Mouse (Mus musculus) intestine, embryonic 14.5 days (tissue): Measurements from ENCODE around the gene Eif4e1b. TPM values are rescaled to one million over a fixed set of nuclear protein-coding genes. Genes with fewer than 3 reads are reported as not detected.

Experiments
- ATAC-seq: fragments of 200-750 bp; cut with Nextera tagmentation; replicated peaks from 2 replicates; pipeline ENCODE4 v1.8.0; 2017; ENCODE audit warnings: low read depth, moderate number of reproducible peaks, moderate TSS enrichment, moderate library complexity; ENCODE audit not compliant: low FRiP score, low TSS enrichment
- DNase-seq: peaks from one replicate; pipeline ENCODE4 v3.0.0-alpha.2; 2018; ENCODE audit warnings: low spot score
- H3K27ac ChIP-seq: fragments of 300-500 bp; sonication (generic); 2 replicates; pipeline ENCODE4 v1.5.1; 2014; ENCODE audit warnings: low read depth, mild to moderate bottlenecking, control low read depth
- H3K27me3 ChIP-seq: fragments of 300-500 bp; sonication (generic); replicated peaks from 2 replicates; pipeline ENCODE4 v1.6.1; 2014; ENCODE audit warnings: low read length, control low read depth; ENCODE audit not compliant: control insufficient read depth, insufficient read depth
- H3K36me3 ChIP-seq: fragments of 300-500 bp; sonication (generic); 2 replicates; pipeline ENCODE4 v1.6.1; 2014; ENCODE audit warnings: low read length, control low read depth; ENCODE audit not compliant: control insufficient read depth, insufficient read depth
- H3K4me1 ChIP-seq: fragments of 300-500 bp; sonication (generic); replicated peaks from 2 replicates; pipeline ENCODE4 v1.6.1; 2014; ENCODE audit warnings: low read length, control low read depth, mixed read lengths; ENCODE audit not compliant: control insufficient read depth, insufficient read depth
- H3K4me2 ChIP-seq: fragments of 300-500 bp; sonication (generic); 2 replicates; pipeline ENCODE4 v1.6.1; 2014; ENCODE audit warnings: low read length
- H3K4me3 ChIP-seq: fragments of 300-500 bp; sonication (generic); 2 replicates; pipeline ENCODE4 v1.5.1; 2014; ENCODE audit warnings: low read depth, low read length, control low read depth, mixed read lengths
- H3K9ac ChIP-seq: fragments of 300-500 bp; sonication (generic); 2 replicates; pipeline ENCODE4 v1.6.1; 2014; ENCODE audit warnings: mild to moderate bottlenecking, low read length
- H3K9me3 ChIP-seq: fragments of 300-500 bp; sonication (generic); 2 replicates; pipeline ENCODE4 v1.6.1; 2016; ENCODE audit warnings: low read length, control low read depth; ENCODE audit not compliant: control insufficient read depth
- WGBS: fragments of 180-500 bp; shearing (Covaris S2); extraction: QIAGEN DNeasy Blood & Tissue Kit; methylation state at CpG from one replicate; pipeline ENCODE4 v1.1.7; 2014; 5-methylcytosine and 5-hydroxymethylcytosine counted together
- polyA plus RNA-seq: library from polyadenylated mRNA; unstranded; fragments of >200 nt; fragmentation: Nextera tagmentation; extraction: Ambion mirVana; gene quantifications from 2 replicates; pipeline ENCODE4 v1.2.1, GENCODE M21; 2014

The Eif4e1b gene
- polyA plus RNA-seq: not detected in 2 replicates

DNA sequence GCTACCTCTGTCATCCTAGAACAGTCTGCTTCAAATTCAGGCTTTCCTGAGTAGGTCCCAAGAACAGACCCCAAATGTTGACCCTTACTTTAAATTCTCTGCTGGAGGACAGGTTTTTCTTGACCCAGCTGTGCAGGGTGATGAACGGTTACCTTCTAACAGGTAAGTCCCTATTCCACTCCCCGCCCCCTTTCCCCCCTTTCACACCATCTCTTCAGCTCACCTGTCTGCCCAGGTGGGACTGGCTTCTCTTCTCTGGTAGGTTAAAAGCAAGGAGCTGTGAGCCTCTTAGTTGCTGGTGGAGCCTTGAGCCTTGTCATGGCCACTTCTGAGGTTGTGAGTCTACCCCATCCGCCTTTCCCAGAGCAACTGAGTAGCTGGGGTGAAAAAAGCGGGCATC, at the start of gene Eif4e1b:
Gene Eif4e1b (plus strand): TSS at position 301 of the 400 bp plus-strand sequence.
- Histone ChIP-seq H3K4me2 (no peak within 1 kb of the TSS), H3K9me3 (no peaks in the 10 kb centered on the region), H3K27me3 (no peaks in the 10 kb centered on the region), H3K4me1 (no peaks in the 10 kb centered on the region), H3K27ac (no peak within 1 kb of the TSS), H3K9ac (no peak within 1 kb of the TSS), H3K4me3 (no peak within 1 kb of the TSS), H3K36me3 (no peaks in the 10 kb centered on the region)
- DNase-seq: no peak
- ATAC-seq: no peak
- WGBS: 83% methylated on average over 4 of the region's 4 CpGs

DNA sequence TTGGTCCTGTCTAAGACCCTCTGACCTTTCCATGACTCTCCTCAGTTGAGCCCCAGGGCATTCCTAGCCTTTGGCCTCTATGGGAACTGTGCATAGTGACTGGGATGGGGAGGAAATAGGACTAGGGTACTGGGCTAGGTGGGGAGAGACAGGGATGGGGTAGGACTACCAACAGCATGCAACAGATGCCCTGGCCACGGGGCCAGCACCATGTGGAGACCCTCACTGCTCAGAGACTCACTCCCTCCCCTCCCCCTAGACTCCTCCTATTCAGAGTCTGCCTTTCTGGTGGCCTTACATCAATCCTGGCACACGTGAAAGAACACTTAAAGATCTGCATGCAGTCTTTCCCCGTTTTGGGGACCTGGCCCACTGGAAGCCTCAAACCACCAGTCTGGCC, 46.9 kb upstream of the Eif4e1b start:
- no peak overlapping the region for H3K9ac ChIP-seq
- peak overlapping the region; percentile 53; the same call in 1 of the 2 replicates for H3K4me2 ChIP-seq
- no peaks in the 10 kb centered on the region for H3K36me3 ChIP-seq
- WGBS: 34% methylated on average over 3 of the region's 3 CpGs
- H3K4me3 ChIP-seq: 0 out of 2 replicates have a peak overlapping the region, but pooled peaks have one; percentile 35
- DNase-seq (no peak), ATAC-seq (no peak)
- peaks cover 46% of the 10 kb centered on the region for H3K27me3 ChIP-seq
- H3K4me1 ChIP-seq: no peaks in the 10 kb centered on the region
- H3K9me3 ChIP-seq: no peaks in the 10 kb centered on the region
- no peak overlapping the region for H3K27ac ChIP-seq

DNA sequence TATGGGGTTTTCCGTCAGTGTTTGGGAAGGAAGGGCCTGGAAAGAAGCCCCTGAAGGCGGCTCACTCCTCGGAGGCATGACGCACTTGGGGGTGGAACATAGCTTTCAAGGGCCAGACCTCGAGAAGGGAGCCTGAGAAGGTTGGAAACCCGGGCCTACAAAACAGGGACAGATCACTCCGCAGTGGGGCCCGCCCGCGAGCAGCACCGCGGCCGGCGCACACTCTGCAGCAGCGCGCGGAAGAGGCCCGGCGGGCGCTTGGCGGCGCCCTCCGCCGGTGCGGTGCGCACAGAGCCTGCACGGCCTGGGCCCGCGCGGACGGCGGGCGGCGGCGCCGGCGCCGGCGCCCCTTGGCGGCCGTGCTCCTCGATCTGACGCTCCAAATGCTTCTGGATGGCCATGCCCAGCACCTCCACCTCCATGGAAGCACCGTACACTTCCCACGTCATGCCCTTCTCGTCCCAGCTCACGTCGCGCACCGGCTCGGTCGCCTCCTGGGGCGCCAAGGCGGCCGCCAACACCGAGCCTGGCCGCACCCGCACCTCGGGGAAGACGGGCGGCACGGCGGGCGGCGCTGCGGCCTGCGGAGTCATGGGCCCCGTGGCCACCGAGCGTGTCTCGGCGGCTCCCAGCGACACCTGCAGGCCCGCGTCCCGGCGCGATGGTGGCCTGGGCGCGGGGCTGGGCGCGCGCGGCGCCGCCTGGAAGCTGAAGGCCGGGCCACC, 46.1 kb upstream of the Eif4e1b start:
- H3K36me3 ChIP-seq: no peaks in the 10 kb centered on the region
- no peaks in the 10 kb centered on the region for H3K4me1 ChIP-seq
- peak overlapping the region; percentile 53 for H3K4me2 ChIP-seq
- ATAC-seq (peak; percentile 89), DNase-seq (peak; percentile 71)
- peaks cover 46% of the 10 kb centered on the region for H3K27me3 ChIP-seq
- H3K4me3 ChIP-seq: peak overlapping the region; percentile 35
- no peak overlapping the region for H3K27ac ChIP-seq
- no peaks in the 10 kb centered on the region for H3K9me3 ChIP-seq
- H3K9ac ChIP-seq: peak overlapping the region; percentile 29; the same call in 1 of the 2 replicates
- 1% methylated on average over 82 of the region's 87 CpGs for WGBS

DNA sequence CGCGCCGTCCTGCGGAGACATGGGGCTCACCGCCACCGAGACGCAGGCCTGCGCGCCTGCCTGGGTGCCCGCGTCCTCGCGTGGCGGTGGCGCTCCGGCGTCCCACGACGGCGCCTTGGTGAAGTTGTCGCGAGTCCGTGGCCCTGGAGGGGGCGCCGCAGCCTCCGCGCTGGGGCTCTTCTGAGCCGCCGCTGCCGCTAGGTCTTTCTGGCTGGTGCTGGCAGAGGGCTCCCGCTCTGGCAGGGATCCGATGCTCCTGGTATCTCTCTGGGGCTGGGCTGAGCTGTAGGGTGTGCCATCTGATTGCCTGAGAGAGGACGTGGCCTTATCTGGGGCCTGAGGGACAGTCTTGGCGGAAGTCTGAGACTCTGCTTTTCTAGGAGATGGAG, 45.6 kb upstream of the Eif4e1b start:
- Histone ChIP-seq H3K27ac (no peak overlapping the region), H3K9ac (no peak overlapping the region), H3K4me2 (peak overlapping the region; percentile 53), H3K27me3 (peaks cover 46% of the 10 kb centered on the region), H3K4me1 (no peaks in the 10 kb centered on the region), H3K9me3 (no peaks in the 10 kb centered on the region), H3K36me3 (no peaks in the 10 kb centered on the region), H3K4me3 (peak overlapping the region; percentile 35)
- no peak for ATAC-seq
- no peak for DNase-seq
- 4% methylated on average over 34 of the region's 34 CpGs for WGBS

DNA sequence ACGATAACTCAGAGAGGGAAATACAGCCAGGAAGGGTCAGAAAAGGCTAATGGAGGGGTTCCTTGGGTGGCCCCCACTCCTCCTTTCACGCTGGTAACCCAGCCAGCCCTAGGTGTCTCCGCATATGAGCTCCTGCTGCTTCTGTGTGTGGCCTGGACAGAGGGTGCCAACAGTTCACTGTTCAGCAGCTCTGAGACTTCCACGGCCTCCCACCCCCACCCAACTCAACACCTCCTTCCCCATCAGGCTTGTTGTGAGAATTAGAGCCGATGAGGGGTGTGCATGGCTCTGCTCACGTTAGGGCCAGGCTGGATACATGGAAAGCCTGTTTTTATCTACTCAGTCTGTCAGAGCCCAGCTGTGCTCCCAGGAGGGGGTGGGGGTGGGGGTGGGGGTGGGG, 37.7 kb upstream of the Eif4e1b start:
- Histone ChIP-seq H3K36me3 (no peaks in the 10 kb centered on the region), H3K9me3 (no peaks in the 10 kb centered on the region), H3K4me3 (no peak overlapping the region), H3K27ac (no peak overlapping the region), H3K27me3 (peaks cover 21% of the 10 kb centered on the region), H3K4me2 (no peak overlapping the region), H3K9ac (no peak overlapping the region), H3K4me1 (0 out of 2 replicates have a peak, but pooled peaks cover 4% of the 10 kb centered on the region)
- ATAC-seq: no peak
- 44% methylated on average over 6 of the region's 6 CpGs for WGBS
- no peak for DNase-seq

DNA sequence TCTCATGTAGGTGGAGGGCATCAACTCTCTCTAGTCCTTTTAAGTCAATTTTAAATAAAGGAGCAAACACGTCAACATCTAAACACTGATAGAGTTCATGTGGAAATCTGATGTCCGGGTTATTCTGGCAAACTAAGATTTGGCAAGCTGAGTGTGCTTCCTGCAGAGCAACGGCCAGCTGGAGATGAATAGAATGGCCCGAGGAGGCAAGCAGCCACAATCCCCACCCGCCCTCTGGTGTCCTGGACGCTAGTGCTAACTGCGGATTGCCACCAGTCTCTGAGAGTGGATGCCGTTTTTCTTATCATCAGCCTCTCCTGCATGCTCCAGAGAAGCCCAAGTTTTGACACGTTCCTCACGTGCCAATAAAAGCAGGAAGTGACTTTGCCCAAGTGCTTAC, 36.9 kb upstream of the Eif4e1b start:
- 0 out of 2 replicates have a peak, but pooled peaks cover 4% of the 10 kb centered on the region for H3K4me1 ChIP-seq
- no peak overlapping the region for H3K9ac ChIP-seq
- H3K36me3 ChIP-seq: no peaks in the 10 kb centered on the region
- 47% methylated on average over 10 of the region's 10 CpGs for WGBS
- ATAC-seq: no peak
- DNase-seq: no peak
- no peak overlapping the region for H3K4me3 ChIP-seq
- no peak overlapping the region for H3K27ac ChIP-seq
- H3K27me3 ChIP-seq: peaks cover 26% of the 10 kb centered on the region
- H3K4me2 ChIP-seq: no peak overlapping the region
- H3K9me3 ChIP-seq: no peaks in the 10 kb centered on the region

DNA sequence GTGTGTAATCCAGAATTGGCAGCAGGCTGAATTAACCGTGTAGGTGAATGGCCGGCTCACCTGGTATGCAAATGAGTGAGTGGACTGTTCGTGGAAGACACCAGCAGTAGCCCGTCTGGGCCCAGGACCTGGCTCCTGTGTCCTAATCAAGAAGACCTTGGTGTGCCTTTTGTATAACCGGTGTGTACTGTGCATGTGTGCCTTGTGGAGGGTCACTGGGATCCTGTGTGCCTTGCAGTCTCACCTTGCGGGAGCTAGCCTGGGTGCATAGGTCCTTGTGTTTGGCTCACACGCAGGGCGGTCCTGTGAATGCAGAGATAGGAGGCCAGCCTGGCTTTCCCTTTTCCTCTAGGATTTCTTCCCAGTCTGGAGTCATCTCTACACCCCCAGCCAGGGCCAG, 35.6 kb upstream of the Eif4e1b start:
- Histone ChIP-seq H3K9me3 (no peaks in the 10 kb centered on the region), H3K36me3 (no peaks in the 10 kb centered on the region), H3K27ac (no peak overlapping the region), H3K4me3 (no peak overlapping the region), H3K4me2 (no peak overlapping the region), H3K4me1 (0 out of 2 replicates have a peak, but pooled peaks cover 4% of the 10 kb centered on the region), H3K9ac (no peak overlapping the region), H3K27me3 (peaks cover 26% of the 10 kb centered on the region)
- DNase-seq: no peak
- ATAC-seq: no peak
- 83% methylated on average over 8 of the region's 8 CpGs for WGBS

DNA sequence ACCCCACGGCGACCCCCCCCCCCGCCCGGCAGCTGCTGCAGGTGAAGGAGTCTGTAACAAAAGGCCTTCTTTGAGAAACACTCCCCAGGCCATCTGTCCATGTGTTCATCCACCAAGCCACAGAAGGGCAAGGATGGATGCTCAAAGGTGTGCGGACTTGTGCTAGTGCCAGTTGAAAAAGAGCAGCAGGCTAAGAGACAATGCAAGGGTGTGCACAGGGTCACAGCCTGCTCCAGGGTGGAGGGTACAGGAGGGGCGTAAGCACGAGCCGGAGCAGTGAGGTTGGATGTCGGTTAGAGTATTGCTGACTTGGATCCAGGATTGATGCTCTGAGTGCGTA, 35.1 kb upstream of the Eif4e1b start:
- DNase-seq: no peak
- Histone ChIP-seq H3K27me3 (peaks cover 26% of the 10 kb centered on the region), H3K27ac (no peak overlapping the region), H3K4me3 (no peak overlapping the region), H3K4me1 (0 out of 2 replicates have a peak, but pooled peaks cover 4% of the 10 kb centered on the region), H3K36me3 (no peaks in the 10 kb centered on the region), H3K9me3 (no peaks in the 10 kb centered on the region), H3K9ac (no peak overlapping the region), H3K4me2 (peak overlapping the region; percentile 87)
- 59% methylated on average over 10 of the region's 10 CpGs for WGBS
- ATAC-seq: peak; percentile 32; the same call in 1 of the 2 replicates
